Mouse (Mus musculus) heart, embryonic 16.5 days (tissue): ENCODE measurements around the gene Crtap. TPM values are rescaled to one million over a fixed set of nuclear protein-coding genes. Genes with fewer than 3 reads are reported as not detected.

ENCODE experiments used
- polyA plus RNA-seq: library from polyadenylated mRNA; unstranded; fragments of >200 nt; fragmentation: Nextera tagmentation; extraction: Ambion mirVana; gene quantifications from 2 replicates; pipeline ENCODE4 v1.2.1, GENCODE M21; 2015

Gene Crtap
- polyA plus RNA-seq, 1 experiment from 2014 or later: 138 TPM

Other genes with a start within 250 kb of the Crtap start
- gene Bcl2a1c, start 60.5 kb downstream of the Crtap start, polyA plus RNA-seq: not detected in 2 replicates
- gene Glb1, start 10.4 kb upstream of the Crtap start, polyA plus RNA-seq: 41.9 and 42.5 TPM in 2 replicates
- 8.2 and 10.0 TPM in 2 replicates for gene Tmppe, start 10.4 kb upstream of the Crtap start, polyA plus RNA-seq
- 0.35 and 0.87 TPM in 2 replicates for gene Ccr4, start 114.2 kb upstream of the Crtap start, polyA plus RNA-seq
- gene C130032M10Rik, start 125.0 kb upstream of the Crtap start, polyA plus RNA-seq: 0.87 and 1.3 TPM in 2 replicates
- gene Trim71, start 173.7 kb upstream of the Crtap start, polyA plus RNA-seq: 0.03 and 0.05 TPM in 2 replicates
- gene Cnot10, start 249.5 kb upstream of the Crtap start, polyA plus RNA-seq: 38.6 and 41.4 TPM in 2 replicates